Mouse (Mus musculus): ENCODE results near the gene Gm5129.
"Not testable (repeated sequence)": the region's sequence is repeated elsewhere in the genome, so short reads cannot be mapped to it uniquely, and the experiment has no call there.

Gene Gm5129

GRCm38 (mm10) chr5:29735557-29736061, at the start of gene Gm5129, which contains the start of gene Dnajb6:
Gene Gm5129, minus strand, starts transcription at chr5:29735936.
Gene Dnajb6, plus strand, starts transcription at chr5:29735688.
- peak; percentile 98 to 99 for DNase-seq (ENCODE audit: low spot score in 2 of 2)

GRCm38 (mm10) chr5:29784906-29785305, 49.2 kb upstream of the Gm5129 start:
- not testable (repeated sequence) for DNase-seq (ENCODE audit: low spot score in 2 of 2)

GRCm38 (mm10) chr5:29782261-29782660, 46.5 kb upstream of the Gm5129 start:
- DNase-seq (ENCODE audit: low spot score in 2 of 2): no peak

GRCm38 (mm10) chr5:29779733-29780132, 44.0 kb upstream of the Gm5129 start:
- DNase-seq (ENCODE audit: low spot score in 2 of 2): not testable (repeated sequence)

GRCm38 (mm10) chr5:29778029-29778428, 42.3 kb upstream of the Gm5129 start:
- DNase-seq (ENCODE audit: low spot score in 2 of 2): peak in 1 of 2 experiments; percentile 30

GRCm38 (mm10) chr5:29775437-29775836, 39.7 kb upstream of the Gm5129 start:
- peak; percentile 41 to 54 for DNase-seq (ENCODE audit: low spot score in 2 of 2)

GRCm38 (mm10) chr5:29773460-29774150, 37.9 kb upstream of the Gm5129 start:
- no peak for DNase-seq (ENCODE audit: low spot score in 2 of 2)

GRCm38 (mm10) chr5:29772651-29773330, 37.1 kb upstream of the Gm5129 start:
- DNase-seq (ENCODE audit: low spot score in 2 of 2): no peak

GRCm38 (mm10) chr5:29772038-29772437, 36.3 kb upstream of the Gm5129 start:
- no peak for DNase-seq (ENCODE audit: low spot score in 2 of 2)

- DNase-seq (ENCODE audit: low spot score in 2 of 2): no peak
Observed at GRCm38 (mm10) chr5:29770935-29771334, 35.2 kb upstream of the Gm5129 start.

GRCm38 (mm10) chr5:29759318-29759717, 23.6 kb upstream of the Gm5129 start:
- DNase-seq (ENCODE audit: low spot score in 2 of 2): no peak

GRCm38 (mm10) chr5:29752894-29753293, 17.2 kb upstream of the Gm5129 start:
- no peak for DNase-seq (ENCODE audit: low spot score in 2 of 2)

- peak in 1 of 2 experiments; percentile 60 for DNase-seq (ENCODE audit: low spot score in 2 of 2)
Observed at GRCm38 (mm10) chr5:29751306-29751705, 15.6 kb upstream of the Gm5129 start.

- DNase-seq (ENCODE audit: low spot score in 2 of 2): no peak
Observed at GRCm38 (mm10) chr5:29747661-29748060, 11.9 kb upstream of the Gm5129 start.

- DNase-seq (ENCODE audit: low spot score in 2 of 2): no peak
Observed at GRCm38 (mm10) chr5:29741093-29741492, 5.4 kb upstream of the Gm5129 start.

- DNase-seq (ENCODE audit: low spot score in 2 of 2): no peak
Observed at GRCm38 (mm10) chr5:29740651-29741050, 4.9 kb upstream of the Gm5129 start.

- DNase-seq (ENCODE audit: low spot score in 2 of 2): no peak
Observed at GRCm38 (mm10) chr5:29738076-29738475, 2.3 kb upstream of the Gm5129 start.

GRCm38 (mm10) chr5:29737471-29737870, 1.7 kb upstream of the Gm5129 start:
- no peak for DNase-seq (ENCODE audit: low spot score in 2 of 2)

GRCm38 (mm10) chr5:29736942-29737341, 1.2 kb upstream of the Gm5129 start:
- no peak for DNase-seq (ENCODE audit: low spot score in 2 of 2)

GRCm38 (mm10) chr5:29736073-29736900, 551 bp upstream of the Gm5129 start:
- no peak for DNase-seq (ENCODE audit: low spot score in 2 of 2)

- DNase-seq (ENCODE audit: low spot score in 2 of 2): no peak
Observed at GRCm38 (mm10) chr5:29734831-29735510, 765 bp downstream of the Gm5129 start.

All from right cerebral cortex, adult 2 months (tissue).